Mouse (Mus musculus) right cerebral cortex, postnatal 10 days (tissue): Measurements from ENCODE around the gene Map3k5.
A peak's percentile ranks its signal among the peaks of the same experiment; 100 is the strongest.

Experiments used
- DNase-seq, 2 experiments: peaks; one replicate each; pipeline ENCODE4 v3.0.0; 2021; ENCODE audit warnings: low spot score in 2 of 2

Gene Map3k5

GRCm38 (mm10) chr10:19935295-19935623, 987 bp downstream of the Map3k5 start:
- DNase-seq: no peak

GRCm38 (mm10) chr10:19935821-19936367, 1.6 kb downstream of the Map3k5 start:
- DNase-seq: peak in 1 of 2 experiments; percentile 14

GRCm38 (mm10) chr10:19936961-19937708, 2.9 kb downstream of the Map3k5 start:
- DNase-seq: no peak

GRCm38 (mm10) chr10:19938738-19939137, 4.5 kb downstream of the Map3k5 start:
- DNase-seq: no peak

- peak in 1 of 2 experiments; percentile 31 for DNase-seq
These were observed 5.0 kb downstream of the Map3k5 start for GRCm38 (mm10) chr10:19939282-19939705.

- no peak for DNase-seq
These were observed 5.9 kb downstream of the Map3k5 start for GRCm38 (mm10) chr10:19940127-19940526.

- no peak for DNase-seq
These were observed 6.4 kb downstream of the Map3k5 start for GRCm38 (mm10) chr10:19940626-19941025.

GRCm38 (mm10) chr10:19941063-19941462, 6.8 kb downstream of the Map3k5 start:
- peak; percentile 58 to 64 for DNase-seq

- no peak for DNase-seq
These were observed 7.6 kb downstream of the Map3k5 start for GRCm38 (mm10) chr10:19941914-19942313.

- DNase-seq: no peak
These were observed 8.3 kb downstream of the Map3k5 start for GRCm38 (mm10) chr10:19942621-19943020.

GRCm38 (mm10) chr10:19945651-19946050, 11.4 kb downstream of the Map3k5 start:
- DNase-seq: peak in 1 of 2 experiments; percentile 2

GRCm38 (mm10) chr10:19946644-19947043, 12.4 kb downstream of the Map3k5 start:
- DNase-seq: peak in 1 of 2 experiments; percentile 9

- DNase-seq: peak in 1 of 2 experiments; percentile 4
These were observed 13.2 kb downstream of the Map3k5 start for GRCm38 (mm10) chr10:19947441-19947840.

GRCm38 (mm10) chr10:19947901-19948300, 13.6 kb downstream of the Map3k5 start:
- DNase-seq: no peak

GRCm38 (mm10) chr10:19948381-19948780, 14.1 kb downstream of the Map3k5 start:
- no peak for DNase-seq

- no peak for DNase-seq
These were observed 14.8 kb downstream of the Map3k5 start for GRCm38 (mm10) chr10:19949106-19949505.

- no peak for DNase-seq
These were observed 18.9 kb downstream of the Map3k5 start for GRCm38 (mm10) chr10:19953032-19953761.

- DNase-seq: no peak
These were observed 20.3 kb downstream of the Map3k5 start for GRCm38 (mm10) chr10:19954572-19954971.

GRCm38 (mm10) chr10:19955817-19956216, 21.5 kb downstream of the Map3k5 start:
- no peak for DNase-seq

GRCm38 (mm10) chr10:19956745-19957144, 22.5 kb downstream of the Map3k5 start:
- DNase-seq: no peak

- no peak for DNase-seq
These were observed 26.6 kb downstream of the Map3k5 start for GRCm38 (mm10) chr10:19960831-19961380.

GRCm38 (mm10) chr10:19962746-19963145, 28.5 kb downstream of the Map3k5 start:
- DNase-seq: no peak
